Mouse (Mus musculus) intestine, embryonic 15.5 days (tissue): Measurements from ENCODE around the gene Gng12. TPM values are rescaled to one million over a fixed set of nuclear protein-coding genes. Genes with fewer than 3 reads are reported as not detected.
"Not testable (repeated sequence)": the region's sequence is repeated elsewhere in the genome, so short reads cannot be mapped to it uniquely, and the experiment has no call there.

Experiments
- ATAC-seq: fragments of 200-750 bp; cut with Nextera tagmentation; 2 replicates; pipeline ENCODE4 v1.8.0; 2017; ENCODE audit warnings: moderate TSS enrichment, moderate library complexity
- H3K27ac ChIP-seq: fragments of 300-500 bp; sonication (generic); 2 replicates; pipeline ENCODE4 v1.5.1; 2015; ENCODE audit warnings: mild to moderate bottlenecking, inconsistent platforms
- H3K27me3 ChIP-seq: fragments of 300-500 bp; sonication (generic); replicated peaks from 2 replicates; pipeline ENCODE4 v1.6.1; 2015; ENCODE audit warnings: inconsistent platforms
- H3K36me3 ChIP-seq: fragments of 300-500 bp; sonication (generic); 2 replicates; pipeline ENCODE4 v1.6.1; 2015; ENCODE audit warnings: inconsistent platforms
- H3K4me1 ChIP-seq: fragments of 300-500 bp; sonication (generic); replicated peaks from 2 replicates; pipeline ENCODE4 v1.6.1; 2015; ENCODE audit warnings: inconsistent platforms
- H3K4me2 ChIP-seq: fragments of 300-500 bp; sonication (generic); replicated peaks from 2 replicates; pipeline ENCODE4 v1.6.1; 2015; ENCODE audit warnings: mild to moderate bottlenecking, inconsistent platforms
- H3K4me3 ChIP-seq: fragments of 300-500 bp; sonication (generic); replicated peaks from 2 replicates; pipeline ENCODE4 v1.5.1; 2015; ENCODE audit warnings: inconsistent platforms
- H3K9ac ChIP-seq: fragments of 300-500 bp; sonication (generic); 2 replicates; pipeline ENCODE4 v1.6.1; 2015; ENCODE audit warnings: inconsistent platforms
- H3K9me3 ChIP-seq: fragments of 300-500 bp; sonication (generic); 2 replicates; pipeline ENCODE4 v1.6.1; 2016; ENCODE audit warnings: inconsistent platforms
- WGBS: fragments of 180-500 bp; shearing (Covaris S2); methylation state at CpG from one replicate; pipeline ENCODE4 v1.1.7; 2015; 5-methylcytosine and 5-hydroxymethylcytosine counted together
- polyA plus RNA-seq: library from polyadenylated mRNA; unstranded; fragments of >200 nt; fragmentation: Nextera tagmentation; extraction: Ambion mirVana; gene quantifications from 2 replicates; pipeline ENCODE4 v1.2.1, GENCODE M21; 2015

Gene Gng12
- polyA plus RNA-seq, 1 experiment from 2014 or later = 147 TPM

DNA sequence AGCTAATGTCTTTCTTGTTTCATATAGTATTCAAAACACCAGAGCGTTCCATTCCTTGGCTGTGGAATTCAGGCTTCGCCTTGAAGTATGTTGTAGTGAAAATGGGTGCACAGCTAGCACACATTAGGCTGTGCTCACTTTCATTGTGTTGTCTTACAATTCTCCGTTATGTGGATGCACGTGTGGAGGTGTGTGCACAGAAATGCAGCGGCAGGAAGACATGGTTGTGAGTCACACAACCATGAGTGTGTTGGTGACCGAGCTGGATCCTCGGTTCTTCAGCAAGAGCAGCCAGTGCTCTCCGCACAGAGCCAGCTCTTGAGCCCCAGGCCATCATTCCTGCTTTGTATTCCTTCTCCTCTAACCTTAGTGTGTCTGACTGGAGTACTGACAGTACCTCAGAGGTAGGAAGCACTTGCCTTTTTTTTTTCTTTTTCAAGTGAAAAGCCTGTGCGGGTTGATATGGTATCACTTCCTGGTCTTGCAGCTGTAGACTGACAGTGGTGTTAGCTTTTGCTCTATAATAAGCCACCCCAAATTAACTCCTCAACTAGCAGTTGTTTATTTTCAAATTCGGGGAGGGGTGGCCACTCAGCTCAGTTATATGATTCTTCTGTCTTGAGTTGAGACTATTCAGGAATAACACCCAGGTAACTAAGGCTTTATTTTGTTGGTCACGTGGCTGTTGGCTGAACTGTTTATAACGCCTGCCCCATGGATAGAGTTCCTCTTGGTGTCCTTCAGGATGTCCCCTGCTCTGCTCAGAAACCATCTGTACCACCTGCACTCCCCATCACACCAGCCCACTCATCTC, 48.2 kb downstream of the Gng12 start:
- H3K9ac ChIP-seq = no peak overlapping the region
- WGBS = 74% methylated on average over 12 of the region's 12 CpGs
- no peak overlapping the region for H3K4me3 ChIP-seq
- no peaks in the 10 kb centered on the region for H3K27me3 ChIP-seq
- peaks cover 12% of the 10 kb centered on the region for H3K4me1 ChIP-seq
- ATAC-seq = no peak
- no peaks in the 10 kb centered on the region for H3K36me3 ChIP-seq
- H3K9me3 ChIP-seq = no peaks in the 10 kb centered on the region
- no peak overlapping the region for H3K4me2 ChIP-seq
- H3K27ac ChIP-seq = no peak overlapping the region

DNA sequence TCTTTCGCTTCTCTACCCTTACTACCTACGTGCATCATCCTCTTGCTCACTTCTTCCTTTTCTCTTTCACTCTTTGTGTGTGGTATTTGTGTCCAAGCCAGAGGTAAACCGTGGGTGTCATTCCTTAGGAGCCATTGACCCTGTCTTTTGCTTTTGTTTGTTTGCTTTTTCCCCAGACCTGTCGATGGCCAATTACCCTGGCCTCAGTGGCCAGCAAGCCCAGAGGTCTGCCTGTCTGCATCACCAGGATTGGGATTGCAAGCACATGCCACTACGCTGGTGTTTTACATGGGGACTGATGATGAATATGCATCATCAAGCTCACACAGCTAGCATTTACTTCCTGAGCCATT, 48.8 kb downstream of the Gng12 start:
- Histone ChIP-seq H3K27ac (no peak overlapping the region), H3K9ac (no peak overlapping the region), H3K9me3 (no peaks in the 10 kb centered on the region), H3K27me3 (no peaks in the 10 kb centered on the region), H3K4me1 (peaks cover 9% of the 10 kb centered on the region), H3K4me2 (no peak overlapping the region), H3K4me3 (no peak overlapping the region), H3K36me3 (no peaks in the 10 kb centered on the region)
- 59% methylated on average over 5 of the region's 5 CpGs for WGBS
- ATAC-seq = no peak

DNA sequence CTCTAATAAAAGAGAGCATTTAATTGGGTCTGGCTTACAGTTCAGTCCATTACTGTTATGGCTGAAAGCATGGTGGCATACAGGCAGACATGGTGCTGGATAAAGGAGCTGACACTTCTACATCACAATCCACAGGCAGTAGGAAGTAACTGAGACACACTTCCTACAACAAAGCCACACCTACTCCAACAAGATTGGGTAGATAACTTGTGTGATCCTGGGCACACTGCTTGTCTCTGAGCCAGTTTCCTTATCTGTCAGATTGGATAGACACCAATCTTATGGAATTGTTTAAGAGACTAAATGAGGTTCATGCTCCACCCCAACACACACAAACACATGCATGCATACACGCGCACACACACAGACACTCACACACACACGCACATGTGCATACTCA, 51.9 kb downstream of the Gng12 start:
- ATAC-seq = no peak
- H3K4me3 ChIP-seq = no peak overlapping the region
- WGBS = 96% methylated on average over 3 of the region's 3 CpGs

DNA sequence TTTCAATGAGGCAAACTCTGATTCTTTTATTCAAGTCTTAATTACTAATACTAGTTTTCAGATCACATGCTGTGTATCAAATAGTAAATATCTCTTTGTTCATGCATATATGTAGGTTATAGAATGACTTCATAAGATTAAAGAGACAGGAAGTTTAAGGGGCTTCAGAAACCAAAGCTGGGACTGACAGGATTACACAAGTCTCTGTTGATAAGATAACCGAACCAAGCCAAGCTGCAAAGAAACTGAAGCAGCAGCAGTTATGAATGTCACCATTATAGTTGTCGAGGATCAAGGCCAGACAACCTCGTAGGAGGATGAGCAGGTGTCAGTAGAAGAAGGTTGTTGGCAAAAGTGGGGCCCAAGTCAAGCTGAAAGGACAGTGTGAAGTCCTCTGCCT, 52.7 kb downstream of the Gng12 start:
- no peaks in the 10 kb centered on the region for H3K9me3 ChIP-seq
- no peak for ATAC-seq
- no peak overlapping the region for H3K4me2 ChIP-seq
- no peaks in the 10 kb centered on the region for H3K36me3 ChIP-seq
- H3K9ac ChIP-seq = no peak overlapping the region
- no peaks in the 10 kb centered on the region for H3K27me3 ChIP-seq
- 66% methylated on average over 3 of the region's 3 CpGs for WGBS
- no peaks in the 10 kb centered on the region for H3K4me1 ChIP-seq
- H3K27ac ChIP-seq = no peak overlapping the region
- H3K4me3 ChIP-seq = no peak overlapping the region

More for the DNA sequence above, 51.9 kb downstream of the Gng12 start:
- Histone ChIP-seq H3K9me3 (no peaks in the 10 kb centered on the region), H3K9ac (no peak overlapping the region), H3K27ac (no peak overlapping the region), H3K4me2 (no peak overlapping the region), H3K36me3 (no peaks in the 10 kb centered on the region), H3K27me3 (no peaks in the 10 kb centered on the region), H3K4me1 (peaks cover 5% of the 10 kb centered on the region; the same call in 1 of the 2 replicates)

DNA sequence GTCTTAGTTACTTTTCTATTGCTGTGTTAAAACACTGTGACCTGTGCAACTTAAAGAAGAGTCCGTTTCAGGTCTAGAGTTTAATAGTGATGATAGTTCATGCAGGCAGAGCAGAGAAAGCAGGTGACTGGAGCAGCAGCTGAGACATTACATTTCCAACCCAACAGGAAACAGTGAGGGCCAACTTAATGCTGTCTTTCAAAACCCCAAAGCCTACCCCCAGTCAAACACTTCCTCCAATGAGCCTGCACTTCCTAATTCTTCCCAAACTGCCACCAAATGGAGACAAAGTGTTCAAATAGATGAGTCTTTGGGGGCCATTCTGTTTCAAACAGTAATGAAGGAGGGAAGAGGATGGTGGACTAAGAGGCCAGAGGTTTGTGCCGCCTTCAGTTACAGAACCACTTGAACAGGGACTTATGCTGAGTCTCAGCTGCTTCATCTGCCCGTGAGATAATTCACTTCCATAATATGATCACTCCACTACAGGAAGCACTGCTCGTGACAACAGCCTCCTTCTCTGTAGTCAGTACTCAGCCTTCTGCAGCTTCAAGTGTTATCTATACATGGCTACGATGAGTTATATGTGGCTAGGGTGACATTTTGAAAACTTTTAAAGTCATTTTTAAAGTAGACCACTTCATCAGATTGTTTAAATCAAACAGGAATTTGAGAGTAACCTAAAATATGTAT, 55.7 kb downstream of the Gng12 start:
- no peak overlapping the region for H3K9ac ChIP-seq
- ATAC-seq = no peak
- no peak overlapping the region for H3K4me3 ChIP-seq
- H3K9me3 ChIP-seq = no peaks in the 10 kb centered on the region
- no peak overlapping the region for H3K4me2 ChIP-seq
- H3K27me3 ChIP-seq = no peaks in the 10 kb centered on the region
- H3K4me1 ChIP-seq = no peaks in the 10 kb centered on the region
- no peak overlapping the region for H3K27ac ChIP-seq
- WGBS = 85% methylated on average over 5 of the region's 5 CpGs
- no peaks in the 10 kb centered on the region for H3K36me3 ChIP-seq

DNA sequence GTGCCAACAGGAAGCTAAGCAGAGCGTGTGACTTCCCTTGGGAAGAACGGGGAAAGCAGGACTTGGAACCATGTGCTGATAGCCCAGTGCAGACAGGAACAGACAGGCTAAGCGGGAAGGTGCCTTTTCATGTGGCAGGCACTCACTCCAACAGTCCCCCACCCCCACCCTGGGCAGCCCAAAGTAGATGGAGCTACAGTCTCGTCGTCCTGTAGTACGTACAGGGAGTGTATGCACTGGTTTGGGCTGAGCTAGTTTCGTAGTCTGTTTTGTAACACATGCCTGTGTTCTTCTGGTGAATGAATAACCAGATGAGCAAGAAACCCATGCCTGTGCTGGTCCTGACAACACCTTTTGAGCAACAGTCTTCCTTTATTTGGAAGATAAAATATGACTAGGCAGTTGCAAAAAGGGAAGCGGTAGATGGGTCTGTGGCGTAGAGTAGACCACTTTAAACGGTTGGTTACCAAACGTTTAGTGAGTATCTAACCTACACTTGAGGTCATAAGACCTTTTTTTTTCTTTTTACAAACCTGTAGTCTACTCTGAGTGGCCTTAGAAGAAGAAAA, 57.8 kb downstream of the Gng12 start:
- Histone ChIP-seq H3K9ac (no peak overlapping the region), H3K27ac (no peak overlapping the region), H3K4me2 (peak overlapping the region; percentile 10; the same call in 1 of the 2 replicates), H3K4me3 (no peak overlapping the region), H3K36me3 (no peaks in the 10 kb centered on the region), H3K4me1 (no peaks in the 10 kb centered on the region), H3K9me3 (no peaks in the 10 kb centered on the region), H3K27me3 (no peaks in the 10 kb centered on the region)
- peak; percentile 87 for ATAC-seq
- WGBS = 65% methylated on average over 11 of the region's 11 CpGs

DNA sequence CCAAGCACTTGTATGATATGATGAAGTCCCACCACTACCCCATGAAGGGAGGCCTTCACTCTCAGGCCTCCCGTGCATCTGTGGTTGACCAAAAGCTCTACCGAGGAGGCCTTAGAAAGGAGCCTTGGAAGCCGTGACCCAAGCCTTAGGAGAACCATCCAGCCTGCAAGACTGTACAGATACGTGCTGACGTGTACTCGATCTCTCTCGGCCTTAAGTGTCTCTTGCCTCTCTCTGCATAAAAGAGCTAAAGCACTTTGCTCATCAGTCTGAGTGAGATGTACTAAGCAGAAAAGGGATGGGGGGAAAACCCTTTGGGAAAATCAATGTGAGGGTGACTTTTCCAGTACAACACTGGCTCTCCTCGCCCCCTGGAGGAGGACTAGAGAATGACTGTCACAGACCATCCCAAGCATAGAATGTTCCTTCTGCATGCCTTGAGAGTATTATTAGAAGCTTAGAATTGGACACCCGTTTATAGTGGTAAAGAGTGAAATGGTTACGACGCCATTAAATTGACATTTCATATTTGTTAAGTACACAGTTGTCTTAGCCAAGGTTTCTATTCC, 59.0 kb downstream of the Gng12 start:
- Histone ChIP-seq H3K4me1 (no peaks in the 10 kb centered on the region), H3K4me2 (no peak overlapping the region), H3K27me3 (no peaks in the 10 kb centered on the region), H3K4me3 (no peak overlapping the region), H3K9ac (no peak overlapping the region), H3K9me3 (no peaks in the 10 kb centered on the region), H3K27ac (no peak overlapping the region), H3K36me3 (no peaks in the 10 kb centered on the region)
- 86% methylated on average over 11 of the region's 11 CpGs for WGBS
- ATAC-seq = no peak

DNA sequence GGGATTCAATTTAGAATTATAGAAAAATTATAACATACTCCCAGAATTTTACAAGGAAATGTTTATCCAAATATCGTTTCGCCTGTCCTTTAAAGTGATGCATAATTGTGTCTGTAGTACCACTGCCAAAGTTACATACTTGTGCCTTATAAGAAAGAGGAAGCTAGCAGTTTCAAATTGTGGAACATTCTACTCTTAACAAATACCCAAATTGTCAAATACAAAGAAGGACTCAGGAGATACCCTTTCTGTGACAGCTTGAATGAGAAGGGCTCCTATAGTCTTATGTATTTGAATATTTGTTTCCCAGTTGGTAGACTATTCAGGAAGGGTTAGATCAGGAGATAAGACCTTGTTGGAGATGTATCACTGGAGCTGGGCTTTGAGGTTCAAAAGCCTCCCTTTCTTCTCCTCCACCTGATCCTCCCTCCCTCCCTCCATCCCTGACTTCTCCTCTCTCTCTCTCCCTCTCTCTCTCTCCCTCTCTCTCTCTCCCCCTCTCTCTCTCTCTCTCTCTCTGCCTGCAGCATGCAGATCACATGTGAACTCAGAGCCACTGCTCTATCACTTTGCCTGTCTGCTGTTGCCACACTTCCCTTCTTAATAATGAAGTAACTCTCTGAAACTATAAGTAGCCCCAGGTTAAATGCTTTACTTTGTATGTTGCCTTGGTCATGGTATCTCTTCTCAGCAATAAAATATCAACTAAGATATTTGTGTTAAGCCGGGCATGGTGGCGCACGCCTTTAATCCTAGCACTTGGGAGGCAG, 62.5 kb downstream of the Gng12 start:
- Histone ChIP-seq H3K27ac (no peak overlapping the region), H3K4me3 (no peak overlapping the region), H3K27me3 (no peaks in the 10 kb centered on the region), H3K4me2 (no peak overlapping the region), H3K4me1 (0 out of 2 replicates have a peak, but pooled peaks cover 3% of the 10 kb centered on the region), H3K36me3 (no peaks in the 10 kb centered on the region), H3K9me3 (no peaks in the 10 kb centered on the region), H3K9ac (no peak overlapping the region)
- no peak for ATAC-seq
- WGBS = 85% methylated on average over 5 of the region's 5 CpGs

DNA sequence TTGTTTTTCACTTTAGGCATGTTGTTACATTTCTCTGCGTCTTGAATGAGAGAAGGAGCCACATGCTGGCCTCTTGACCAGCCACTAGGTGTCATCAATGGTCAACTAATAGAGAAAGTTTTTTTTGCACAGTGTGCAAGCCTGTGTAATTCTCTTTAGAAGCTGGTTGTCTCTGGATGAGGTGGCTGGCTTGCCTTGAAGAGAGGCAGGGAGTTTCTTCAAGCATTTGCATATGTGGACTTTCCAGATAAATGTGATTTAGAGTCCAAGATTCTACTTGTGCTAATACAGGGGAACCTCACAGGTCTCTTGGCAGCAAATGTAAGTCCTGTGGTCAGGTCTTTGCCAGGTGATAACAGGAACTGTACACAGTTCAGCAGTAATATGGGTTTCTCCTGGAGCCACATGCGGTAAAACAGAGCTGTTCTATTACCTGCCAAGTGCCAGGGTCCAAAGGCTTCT, 66.4 kb downstream of the Gng12 start:
- 0 out of 2 replicates have a peak overlapping the region, but pooled peaks have one; percentile 1 for H3K4me2 ChIP-seq
- 29% methylated on average over 2 of the region's 2 CpGs for WGBS
- no peaks in the 10 kb centered on the region for H3K27me3 ChIP-seq
- H3K36me3 ChIP-seq = no peaks in the 10 kb centered on the region
- no peak overlapping the region for H3K4me3 ChIP-seq
- ATAC-seq = peak; percentile 82
- 0 out of 2 replicates have a peak overlapping the region, but pooled peaks have one; percentile 24 for H3K27ac ChIP-seq
- no peak overlapping the region for H3K9ac ChIP-seq
- peaks cover 15% of the 10 kb centered on the region; the same call in 1 of the 2 replicates for H3K4me1 ChIP-seq
- no peaks in the 10 kb centered on the region for H3K9me3 ChIP-seq

DNA sequence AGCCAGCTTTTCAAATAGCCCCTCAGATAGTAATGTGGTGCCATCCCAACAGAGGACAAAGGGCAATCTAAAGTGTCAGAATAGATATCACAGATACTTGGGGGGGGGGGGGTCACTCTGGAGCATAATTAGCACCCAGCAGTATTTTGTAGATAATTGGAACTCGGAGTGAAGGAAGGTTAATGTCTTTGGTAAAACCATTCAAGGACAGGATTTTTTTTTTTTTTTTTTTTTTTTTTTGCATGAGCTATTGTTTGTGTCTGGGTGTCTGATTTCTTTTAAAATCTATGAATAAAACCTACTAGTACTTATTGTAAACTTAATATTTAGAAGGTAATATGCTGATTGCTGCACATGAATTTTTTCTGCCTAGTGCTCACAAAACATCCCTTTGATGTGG, 66.9 kb downstream of the Gng12 start:
- peaks cover 15% of the 10 kb centered on the region; the same call in 1 of the 2 replicates for H3K4me1 ChIP-seq
- 0 out of 2 replicates have a peak overlapping the region, but pooled peaks have one; percentile 1 for H3K4me2 ChIP-seq
- no peaks in the 10 kb centered on the region for H3K36me3 ChIP-seq
- no peak for ATAC-seq
- no peak overlapping the region for H3K4me3 ChIP-seq
- no peaks in the 10 kb centered on the region for H3K27me3 ChIP-seq
- WGBS = 62% methylated on average over 1 of the region's 1 CpGs
- no peak overlapping the region for H3K9ac ChIP-seq
- no peak overlapping the region for H3K27ac ChIP-seq
- H3K9me3 ChIP-seq = no peaks in the 10 kb centered on the region

DNA sequence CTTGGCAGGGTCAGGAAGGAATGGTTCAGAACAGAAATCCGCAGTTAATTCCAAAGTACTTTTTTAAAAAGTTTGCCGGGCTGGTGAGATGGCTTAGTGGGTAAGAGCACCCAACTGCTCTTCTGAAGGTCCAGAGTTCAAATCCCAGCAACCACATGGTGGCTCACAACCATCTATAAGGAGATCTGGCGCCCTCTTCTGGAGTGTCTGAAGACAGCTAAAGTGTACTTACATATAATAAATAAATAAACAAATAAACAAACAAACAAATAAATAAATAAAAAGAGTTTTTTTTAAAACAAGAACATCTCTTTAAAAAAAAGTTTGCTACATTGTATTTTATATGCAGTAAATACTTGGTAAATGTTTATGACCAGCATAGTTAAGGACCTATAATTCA, 67.5 kb downstream of the Gng12 start:
- not testable (repeated sequence) for H3K9ac ChIP-seq, ATAC-seq, H3K4me3 ChIP-seq, H3K36me3 ChIP-seq, H3K9me3 ChIP-seq, H3K4me2 ChIP-seq, H3K27me3 ChIP-seq, H3K27ac ChIP-seq
- H3K4me1 ChIP-seq = peaks cover 15% of the 10 kb centered on the region; the same call in 1 of the 2 replicates
- 83% methylated on average over 3 of the region's 3 CpGs for WGBS
